ENCODE assay signal across 8 mouse cellular contexts in the genomic region with DNA sequence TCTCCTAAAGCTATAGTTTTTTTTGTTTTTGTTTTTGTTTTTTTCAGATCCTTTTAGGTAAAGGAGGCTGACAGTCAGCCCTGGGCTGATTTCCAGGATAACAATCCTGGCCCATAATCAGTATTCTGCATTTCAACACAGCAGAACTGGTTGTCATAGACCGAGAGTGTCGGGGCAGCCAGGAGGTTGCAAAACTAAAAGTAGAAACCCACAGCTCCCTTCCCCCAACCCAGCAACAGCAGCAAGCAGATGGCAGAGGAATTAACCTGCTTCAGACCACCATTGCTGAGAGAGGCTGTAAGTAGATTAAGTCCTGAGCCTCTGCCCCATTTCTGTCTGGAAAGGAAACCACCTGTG. TPM values are rescaled to one million over a fixed set of nuclear protein-coding genes. Genes with fewer than 3 reads are reported as not detected.
DNase-seq lines count a peak whose midpoint lies in the region; ATAC-seq and TF ChIP-seq lines count a peak whose summit lies in the region.

No protein-coding gene starts in this region.

- peaks cover 4% of the 10 kb centered on the region; the same call in 1 of the 2 replicates for H3K4me1 ChIP-seq in kidney, adult 2 months (ENCODE audit: control insufficient read depth, insufficient read depth, low read length)
- H3K4me1 ChIP-seq in bone marrow, adult 2 months (ENCODE audit: control insufficient read depth, insufficient read depth, low read length): peaks cover 3% of the 10 kb centered on the region; the same call in 1 of the 2 replicates
- peaks cover 5% of the 10 kb centered on the region for H3K4me1 ChIP-seq in forebrain, postnatal 0 days (ENCODE audit: insufficient read depth)
- peaks cover 12% of the 10 kb centered on the region for H3K4me1 ChIP-seq in hindbrain, embryonic 15.5 days (replicated peaks)
- peaks cover 42% of the 10 kb centered on the region for H3K4me1 ChIP-seq in liver, embryonic 15.5 days (replicated peaks)
- peaks cover 11% of the 10 kb centered on the region for H3K4me1 ChIP-seq in neural tube, embryonic 12.5 days

- no peak for ATAC-seq in forebrain, postnatal 0 days
- ATAC-seq in hindbrain, embryonic 15.5 days (ENCODE audit: low FRiP score, low read depth): no peak
- ATAC-seq in liver, embryonic 15.5 days (ENCODE audit: insufficient read depth): no peak
- no peak for ATAC-seq in neural tube, embryonic 12.5 days (ENCODE audit: low FRiP score, low read depth)

- H3K9me3 ChIP-seq in forebrain, postnatal 0 days (ENCODE audit: low read length): no peaks in the 10 kb centered on the region
- H3K9me3 ChIP-seq in hindbrain, embryonic 15.5 days: no peaks in the 10 kb centered on the region
- no peaks in the 10 kb centered on the region for H3K9me3 ChIP-seq in liver, embryonic 15.5 days (replicated peaks)
- no peaks in the 10 kb centered on the region for H3K9me3 ChIP-seq in neural tube, embryonic 12.5 days

- H3K4me2 ChIP-seq in forebrain, postnatal 0 days (ENCODE audit: low read depth): peak overlapping the region; percentile 82
- H3K4me2 ChIP-seq in hindbrain, embryonic 15.5 days: peak overlapping the region; percentile 91
- H3K4me2 ChIP-seq in liver, embryonic 15.5 days: peak overlapping the region; percentile 89
- peak overlapping the region; percentile 81 for H3K4me2 ChIP-seq in neural tube, embryonic 12.5 days (replicated peaks)

- no peak for TF ChIP-seq POLR2A in kidney, adult 2 months (IDR thresholded peaks at IDR 0.05; ENCODE audit: low read depth, low read length)
- no peak for TF ChIP-seq POLR2A in bone marrow, adult 2 months (IDR thresholded peaks at IDR 0.05; ENCODE audit: borderline replicate concordance, control insufficient read depth, low read depth, low read length)

- 0% methylated on average over 2 of the region's 2 CpGs for WGBS in kidney, adult 2 months
- 0% methylated on average over 2 of the region's 2 CpGs for WGBS in bone marrow, adult 2 months
- 3% methylated on average over 2 of the region's 2 CpGs for WGBS in forebrain, postnatal 0 days
- 18% methylated on average over 2 of the region's 2 CpGs for WGBS in hindbrain, embryonic 15.5 days
- WGBS in liver, embryonic 15.5 days (ENCODE audit: insufficient replicate concordance): 1% methylated on average over 2 of the region's 2 CpGs
- 32% methylated on average over 2 of the region's 2 CpGs for WGBS in neural tube, embryonic 12.5 days

- H3K27ac ChIP-seq in kidney, adult 2 months (ENCODE audit: insufficient read depth, low read depth, low read length): peak overlapping the region; percentile 87
- H3K27ac ChIP-seq in bone marrow, adult 2 months (ENCODE audit: control insufficient read depth, insufficient read depth, low read depth, low read length, poor library complexity): peak overlapping the region; percentile 93; the same call in 1 of the 2 replicates
- peak overlapping the region; percentile 84; the same call in 1 of the 2 replicates for H3K27ac ChIP-seq in forebrain, postnatal 0 days (ENCODE audit: low read depth, low read length)
- H3K27ac ChIP-seq in hindbrain, embryonic 15.5 days (replicated peaks): peak overlapping the region; percentile 83
- peak overlapping the region; percentile 91 for H3K27ac ChIP-seq in liver, embryonic 15.5 days (replicated peaks)
- no peak overlapping the region for H3K27ac ChIP-seq in neural tube, embryonic 12.5 days

- no peaks in the 10 kb centered on the region for H3K27me3 ChIP-seq in kidney, adult 2 months (replicated peaks; ENCODE audit: control insufficient read depth, insufficient read depth, low read length)
- H3K27me3 ChIP-seq in forebrain, postnatal 0 days (ENCODE audit: insufficient read depth, low read length): no peaks in the 10 kb centered on the region
- no peaks in the 10 kb centered on the region for H3K27me3 ChIP-seq in hindbrain, embryonic 15.5 days
- H3K27me3 ChIP-seq in liver, embryonic 15.5 days: no peaks in the 10 kb centered on the region
- no peaks in the 10 kb centered on the region for H3K27me3 ChIP-seq in neural tube, embryonic 12.5 days (replicated peaks)

- no peaks in the 10 kb centered on the region for H3K36me3 ChIP-seq in kidney, adult 2 months (ENCODE audit: control insufficient read depth, insufficient read depth, low read length)
- H3K36me3 ChIP-seq in forebrain, postnatal 0 days (ENCODE audit: insufficient read depth): no peaks in the 10 kb centered on the region
- H3K36me3 ChIP-seq in hindbrain, embryonic 15.5 days: no peaks in the 10 kb centered on the region
- no peaks in the 10 kb centered on the region for H3K36me3 ChIP-seq in liver, embryonic 15.5 days (replicated peaks)
- no peaks in the 10 kb centered on the region for H3K36me3 ChIP-seq in neural tube, embryonic 12.5 days

- peak; percentile 25 for DNase-seq in kidney, adult 2 months
- DNase-seq in kidney, adult 9 months: no peak
- peak; percentile 9 for DNase-seq in forebrain, postnatal 0 days
- no peak for DNase-seq in right cerebral cortex, postnatal 14 days

- peak overlapping the region; percentile 78 for H3K4me3 ChIP-seq in kidney, adult 2 months (ENCODE audit: insufficient read depth, low read depth, low read length)
- H3K4me3 ChIP-seq in bone marrow, adult 2 months (replicated peaks; ENCODE audit: control insufficient read depth, low read depth, low read length): peak overlapping the region; percentile 69
- peak overlapping the region; percentile 75 for H3K4me3 ChIP-seq in forebrain, postnatal 0 days (ENCODE audit: low read depth, low read length)
- peak overlapping the region; percentile 70 for H3K4me3 ChIP-seq in hindbrain, embryonic 15.5 days
- peak overlapping the region; percentile 95 for H3K4me3 ChIP-seq in liver, embryonic 15.5 days (replicated peaks)
- H3K4me3 ChIP-seq in neural tube, embryonic 12.5 days: peak overlapping the region; percentile 66

- H3K9ac ChIP-seq in forebrain, postnatal 0 days: peak overlapping the region; percentile 66
- peak overlapping the region; percentile 52; the same call in 1 of the 2 replicates for H3K9ac ChIP-seq in hindbrain, embryonic 15.5 days
- H3K9ac ChIP-seq in liver, embryonic 15.5 days: peak overlapping the region; percentile 95
- H3K9ac ChIP-seq in neural tube, embryonic 12.5 days: 0 out of 2 replicates have a peak overlapping the region, but pooled peaks have one; percentile 63

- no peak for TF ChIP-seq CTCF in kidney, adult 2 months (conservative IDR thresholded peaks at IDR 0.05; ENCODE audit: insufficient read depth, insufficient read length, low read depth, low read length)
- TF ChIP-seq CTCF in bone marrow, adult 2 months (IDR thresholded peaks at IDR 0.05; ENCODE audit: control insufficient read depth, insufficient read depth, low read length): no peak
- no peak for TF ChIP-seq CTCF in forebrain, postnatal 0 days (IDR thresholded peaks at IDR 0.05; ENCODE audit: low read depth)

RNA-seq across cellular contexts. Expression of a gene that starts 1.0 kb away (rescaled TPM):
- polyA plus RNA-seq in kidney, adult 2 months (2012; rRNA removed): 7.1 and 9.9 TPM in 2 replicates
- 5.2 and 12.2 TPM in 2 replicates for polyA plus RNA-seq in bone marrow, adult 2 months (2011; ENCODE audit: insufficient read depth, insufficient read length, low replicate concordance, missing spikeins)
- 11.1 and 17.8 TPM in 2 replicates for total RNA-seq in forebrain, postnatal 0 days (2014; rRNA removed)
- polyA plus RNA-seq in forebrain, postnatal 0 days (2015; fragmentation: Nextera tagmentation; extraction: Ambion mirVana): 2.7 and 7.6 TPM in 2 replicates
- polyA plus RNA-seq in hindbrain, embryonic 15.5 days (2015; fragmentation: Nextera tagmentation; extraction: Ambion mirVana): 14.0 and 14.6 TPM in 2 replicates
- polyA plus RNA-seq in liver, embryonic 15.5 days (2015; fragmentation: Nextera tagmentation; extraction: Ambion mirVana): 3.8 and 4.0 TPM in 2 replicates
- polyA plus RNA-seq in neural tube, embryonic 12.5 days (2016; fragmentation: Nextera tagmentation; extraction: Ambion mirVana): 9.1 and 9.6 TPM in 2 replicates

RNA-seq across cellular contexts. Expression of a gene that starts 11.1 kb away (rescaled TPM):
- 0.45 and 0.72 TPM in 2 replicates for polyA plus RNA-seq in kidney, adult 2 months (2012; rRNA removed)
- polyA plus RNA-seq in bone marrow, adult 2 months (2011; ENCODE audit: insufficient read depth, insufficient read length, low replicate concordance, missing spikeins): not detected in 2 replicates
- not detected in 2 replicates for total RNA-seq in forebrain, postnatal 0 days (2014; rRNA removed)
- 0.06 and 0.14 TPM in 2 replicates for polyA plus RNA-seq in forebrain, postnatal 0 days (2015; fragmentation: Nextera tagmentation; extraction: Ambion mirVana)
- polyA plus RNA-seq in hindbrain, embryonic 15.5 days (2015; fragmentation: Nextera tagmentation; extraction: Ambion mirVana): 0.05 TPM in 1 of 2 replicates, not detected in the other
- polyA plus RNA-seq in liver, embryonic 15.5 days (2015; fragmentation: Nextera tagmentation; extraction: Ambion mirVana): 0.03 TPM in 1 of 2 replicates, not detected in the other
- polyA plus RNA-seq in neural tube, embryonic 12.5 days (2016; fragmentation: Nextera tagmentation; extraction: Ambion mirVana): not detected in 2 replicates

RNA-seq across cellular contexts. Expression of a gene that starts 44.4 kb away (rescaled TPM):
- 0.56 and 1.4 TPM in 2 replicates for polyA plus RNA-seq in kidney, adult 2 months (2012; rRNA removed)
- not detected in 2 replicates for polyA plus RNA-seq in bone marrow, adult 2 months (2011; ENCODE audit: insufficient read depth, insufficient read length, low replicate concordance, missing spikeins)
- total RNA-seq in forebrain, postnatal 0 days (2014; rRNA removed): not detected in 2 replicates
- not detected in 2 replicates for polyA plus RNA-seq in forebrain, postnatal 0 days (2015; fragmentation: Nextera tagmentation; extraction: Ambion mirVana)
- polyA plus RNA-seq in hindbrain, embryonic 15.5 days (2015; fragmentation: Nextera tagmentation; extraction: Ambion mirVana): 0.24 and 0.25 TPM in 2 replicates
- polyA plus RNA-seq in liver, embryonic 15.5 days (2015; fragmentation: Nextera tagmentation; extraction: Ambion mirVana): 0.08 and 0.22 TPM in 2 replicates
- polyA plus RNA-seq in neural tube, embryonic 12.5 days (2016; fragmentation: Nextera tagmentation; extraction: Ambion mirVana): 0.20 TPM in 1 of 2 replicates, not detected in the other

Comparison
In these comparisons a context has a peak if more than half of its experiments do, and no peak if none do; other contexts are left out.
1. DNase-seq: peak in kidney, adult 2 months (single experiment) and forebrain, postnatal 0 days (single experiment); none in kidney, adult 9 months (single experiment) and right cerebral cortex, postnatal 14 days (single experiment).
2. Peak in every context shown above with its lines, with median percentiles within 50 percentile points of each other: H3K4me3 ChIP-seq, H3K4me2 ChIP-seq and H3K9ac ChIP-seq.